9 mouse cellular contexts compared by ENCODE assay signal in genomic region chr2:154465914-154466335, GRCm38 (mm10). TPM values are rescaled to one million over a fixed set of nuclear protein-coding genes. Genes with fewer than 3 reads are reported as not detected.
DNase-seq lines count a peak whose midpoint lies in the region; ATAC-seq and TF ChIP-seq lines count a peak whose summit lies in the region.
"Had no signal": no experiment of that assay in that cellular context is flagged by ENCODE, and none has a peak within 500 bp of the region (broad histone marks: within the 10 kb centered on the region; RNA-seq: fewer than 3 reads in every experiment).

No protein-coding gene starts in this region.

- H3K27me3 ChIP-seq in limb, embryonic 11.5 days (ENCODE audit: control insufficient read depth, insufficient read depth, low read length) = no peaks in the 10 kb centered on the region

- 18% methylated on average over 1 of the region's 1 CpGs for WGBS in limb, embryonic 11.5 days

- peak overlapping the region; percentile 67 for H3K27ac ChIP-seq in embryonic fibroblast, embryonic 13.5 days (ENCODE audit: insufficient read depth, low read length)
- no peak overlapping the region for H3K27ac ChIP-seq in limb, embryonic 11.5 days (replicated peaks; ENCODE audit: low read depth, low read length)

- no peak for TF ChIP-seq CTCF in embryonic fibroblast, embryonic 13.5 days (IDR thresholded peaks at IDR 0.05; ENCODE audit: borderline replicate concordance, insufficient read depth, low read length)

- no peaks in the 10 kb centered on the region; the same call in 1 of the 2 replicates for H3K36me3 ChIP-seq in limb, embryonic 11.5 days (ENCODE audit: control insufficient read depth, insufficient read depth, low read length)

- no peak for TF ChIP-seq POLR2A in embryonic fibroblast, embryonic 13.5 days (IDR thresholded peaks at IDR 0.05; ENCODE audit: low read depth, low read length)

- ATAC-seq in limb, embryonic 11.5 days (ENCODE audit: insufficient number of reproducible peaks, low FRiP score, low TSS enrichment, low read depth) = peak; percentile 62; the same call in 1 of the 2 replicates
- ATAC-seq in monocyte, adult 5-6 weeks (replicated peaks; ENCODE audit: insufficient number of reproducible peaks, low FRiP score, low TSS enrichment, poor library complexity, severe bottlenecking) = no peak

- no peak overlapping the region for H3K4me3 ChIP-seq in embryonic fibroblast, embryonic 13.5 days (ENCODE audit: insufficient read depth, low read length)
- no peak overlapping the region for H3K4me3 ChIP-seq in limb, embryonic 11.5 days (ENCODE audit: low read depth, low read length)

- DNase-seq in cerebellum, postnatal 10 days = peak; percentile 46 to 55
- DNase-seq in cerebellum, adult 11-12 months = no peak
- DNase-seq in limb, embryonic 11.5 days (ENCODE audit: low spot score) = peak; percentile 66
- peak; percentile 58 for DNase-seq in thymus, postnatal 0 days (ENCODE audit: low spot score)
- no peak for DNase-seq in urinary bladder, postnatal 4 days (ENCODE audit: low spot score in 2 of 2)
- no peak for DNase-seq in adrenal gland, postnatal 25 days
- DNase-seq: lung, postnatal 4 days had no signal

- H3K4me2 ChIP-seq in limb, embryonic 11.5 days (ENCODE audit: low read depth, severe bottlenecking) = no peak overlapping the region

- peaks cover 17% of the 10 kb centered on the region for H3K4me1 ChIP-seq in embryonic fibroblast, embryonic 13.5 days (ENCODE audit: control insufficient read depth, insufficient read depth, low read length)
- H3K4me1 ChIP-seq in limb, embryonic 11.5 days (ENCODE audit: control insufficient read depth, insufficient read depth, low read length) = peaks cover 24% of the 10 kb centered on the region

- H3K9me3 ChIP-seq in limb, embryonic 11.5 days (ENCODE audit: control insufficient read depth, low read length) = no peaks in the 10 kb centered on the region; the same call in 1 of the 2 replicates

- H3K9ac ChIP-seq in limb, embryonic 11.5 days (ENCODE audit: low read length) = no peak overlapping the region

RNA-seq across cellular contexts. Expression of gene Cbfa2t2, which starts 29.6 kb away (rescaled TPM):
- 36.8 and 47.6 TPM in 2 replicates for polyA plus RNA-seq in embryonic fibroblast, embryonic 13.5 days (2011; ENCODE audit: insufficient read length, low read depth, missing spikeins)
- polyA plus RNA-seq in limb, embryonic 11.5 days (2014; fragmentation: Nextera tagmentation; extraction: Ambion mirVana) = 44.1 and 52.7 TPM in 2 replicates
- polyA plus RNA-seq in thymus, postnatal 0 days (2015; fragmentation: Nextera tagmentation; extraction: Ambion mirVana) = 23.7 and 25.4 TPM in 2 replicates
- total RNA-seq in monocyte, adult 5-6 weeks (2017) = 9.8 to 18.5 TPM (median 11.9 TPM) in 3 replicates
- total RNA-seq in adrenal gland, postnatal 25 days (2021) = 40.7 and 50.1 TPM in 2 replicates

RNA-seq across cellular contexts. Expression of gene Snta1, which starts 58.0 kb away (rescaled TPM):
- polyA plus RNA-seq in embryonic fibroblast, embryonic 13.5 days (2011; ENCODE audit: insufficient read length, low read depth, missing spikeins) = 17.1 and 18.5 TPM in 2 replicates
- 1.7 and 2.2 TPM in 2 replicates for polyA plus RNA-seq in limb, embryonic 11.5 days (2014; fragmentation: Nextera tagmentation; extraction: Ambion mirVana)
- 2.6 TPM in 2 replicates for polyA plus RNA-seq in thymus, postnatal 0 days (2015; fragmentation: Nextera tagmentation; extraction: Ambion mirVana)
- total RNA-seq in monocyte, adult 5-6 weeks (2017) = 4.8 to 10.8 TPM (median 4.9 TPM) in 3 replicates
- 21.9 and 24.7 TPM in 2 replicates for total RNA-seq in adrenal gland, postnatal 25 days (2021)

Comparison
In these comparisons a context has a peak if more than half of its experiments do, and no peak if none do; other contexts are left out.
1. DNase-seq: peak in cerebellum, postnatal 10 days (2 of 2), limb, embryonic 11.5 days (single experiment) and thymus, postnatal 0 days (single experiment); none in cerebellum, adult 11-12 months (single experiment), urinary bladder, postnatal 4 days (0 of 2) and adrenal gland, postnatal 25 days (single experiment).